Mouse (Mus musculus) brain, embryonic 14.5 days (tissue): Measurements from ENCODE around the gene E030030I06Rik.
"Not testable (repeated sequence)": the region's sequence is repeated elsewhere in the genome, so short reads cannot be mapped to it uniquely, and the experiment has no call there.

Source experiments
- CTCF ChIP-seq: fragments of 200-500 bp; IDR thresholded peaks from 2 replicates; pipeline ENCODE4 v1.5.1; 2012; ENCODE audit warnings: inconsistent platforms, mild to moderate bottlenecking, moderate library complexity, borderline replicate concordance; ENCODE audit not compliant: insufficient read depth, insufficient read length; ENCODE audit errors: extremely low read depth
- POLR2A ChIP-seq: fragments of 200-500 bp; IDR thresholded peaks from 2 replicates; pipeline ENCODE4 v1.6.1; 2012; ENCODE audit warnings: mild to moderate bottlenecking, inconsistent platforms, borderline replicate concordance; ENCODE audit not compliant: poor library complexity, insufficient read depth, insufficient read length, severe bottlenecking; ENCODE audit errors: extremely low read depth

DNA sequence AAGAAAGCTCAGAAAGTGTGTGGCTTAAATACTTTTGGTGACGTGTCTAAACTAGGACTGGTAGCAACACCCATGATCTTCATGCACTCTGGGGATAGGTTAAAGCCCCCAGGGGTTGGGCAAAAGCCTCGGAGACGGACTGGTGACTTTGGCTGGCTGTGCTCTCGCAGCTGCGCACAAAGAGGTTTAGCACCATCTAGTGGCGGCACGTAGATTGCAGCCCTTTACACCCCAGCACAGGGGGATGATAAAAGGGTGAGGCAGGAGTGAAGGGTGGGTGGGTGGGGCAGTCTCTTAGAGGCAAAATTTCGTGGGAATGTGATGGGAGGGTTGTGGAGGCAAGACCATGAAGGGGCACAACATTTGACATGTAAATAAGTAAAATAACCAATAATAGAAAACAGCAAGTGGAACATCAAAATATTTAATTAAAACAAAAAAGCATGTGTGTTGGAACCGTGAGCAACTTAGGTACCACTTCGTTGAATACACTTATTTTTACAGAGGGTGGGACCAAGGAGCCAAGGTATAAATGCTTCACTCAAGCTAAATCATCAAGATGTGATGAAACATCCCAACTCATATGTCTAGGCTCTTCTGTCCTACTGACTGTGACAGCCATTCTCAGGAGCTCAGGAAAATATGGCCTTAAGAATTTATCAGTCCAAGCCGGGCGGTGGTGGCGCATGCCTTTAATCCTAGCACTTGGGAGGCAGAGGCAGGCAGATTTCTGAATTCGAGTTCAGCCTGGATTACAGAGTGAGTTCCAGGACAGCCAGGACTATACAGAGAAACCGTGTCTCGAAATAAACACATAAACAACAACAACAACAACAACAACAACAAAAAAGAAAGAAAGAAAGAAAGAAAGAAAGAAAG lies 14.9 kb upstream of the E030030I06Rik start:
- TF ChIP-seq CTCF = peak; percentile 29; the same call in 1 of the 2 replicates
- not testable (repeated sequence) for TF ChIP-seq POLR2A
